Mouse (Mus musculus): ENCODE data around the gene Cyp4f39.

DNA sequence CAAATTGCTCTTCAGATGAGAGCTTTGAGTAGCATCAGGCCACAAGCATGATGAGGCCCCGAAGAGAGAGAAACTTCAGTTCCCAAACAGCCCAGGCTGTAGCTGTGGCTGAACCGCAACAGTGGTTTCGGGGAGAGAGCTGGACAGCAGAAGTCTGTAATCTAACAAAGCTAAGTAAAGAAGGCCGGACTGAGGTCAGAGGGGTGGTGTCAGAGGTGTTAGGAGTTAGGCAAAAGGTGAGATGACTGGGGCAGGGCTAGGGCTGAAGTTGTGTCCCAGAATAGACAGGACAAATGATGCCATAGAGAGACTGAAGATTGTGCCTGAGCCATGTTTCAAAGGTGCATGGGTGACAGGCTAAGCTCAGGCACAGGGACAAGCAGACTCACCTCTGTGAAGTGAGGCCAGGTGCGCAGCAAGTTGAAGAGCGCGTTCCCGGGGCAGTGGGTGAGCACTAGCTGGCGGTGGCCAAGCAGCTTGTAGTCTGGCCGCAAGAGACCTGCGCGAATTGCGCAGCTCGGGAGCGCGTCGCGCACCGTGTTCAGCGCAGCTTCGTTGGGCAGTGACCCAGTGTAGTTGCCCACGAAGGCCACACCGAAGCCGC lies 37.0 kb upstream of the Cyp4f39 start:
- TF ChIP-seq CTCF (IDR thresholded peaks at IDR 0.05; ENCODE audit: low read depth, low read length) (no peak), POLR2A (IDR thresholded peaks at IDR 0.05; ENCODE audit: extremely low read depth, insufficient read depth, low read length) (no peak)
